Mouse (Mus musculus) liver, postnatal 0 days (tissue): Measurements from ENCODE around the gene Lmf1.

Experiments
- CTCF ChIP-seq: sonication (generic); IDR thresholded peaks from 2 replicates; pipeline ENCODE4 v1.5.1; 2016; ENCODE audit warnings: antibody characterized with exemption, low read depth
- EP300 ChIP-seq: IDR thresholded peaks from 2 replicates; pipeline ENCODE4 v1.6.1; 2016; ENCODE audit warnings: antibody characterized with exemption, low read depth, mild to moderate bottlenecking

DNA sequence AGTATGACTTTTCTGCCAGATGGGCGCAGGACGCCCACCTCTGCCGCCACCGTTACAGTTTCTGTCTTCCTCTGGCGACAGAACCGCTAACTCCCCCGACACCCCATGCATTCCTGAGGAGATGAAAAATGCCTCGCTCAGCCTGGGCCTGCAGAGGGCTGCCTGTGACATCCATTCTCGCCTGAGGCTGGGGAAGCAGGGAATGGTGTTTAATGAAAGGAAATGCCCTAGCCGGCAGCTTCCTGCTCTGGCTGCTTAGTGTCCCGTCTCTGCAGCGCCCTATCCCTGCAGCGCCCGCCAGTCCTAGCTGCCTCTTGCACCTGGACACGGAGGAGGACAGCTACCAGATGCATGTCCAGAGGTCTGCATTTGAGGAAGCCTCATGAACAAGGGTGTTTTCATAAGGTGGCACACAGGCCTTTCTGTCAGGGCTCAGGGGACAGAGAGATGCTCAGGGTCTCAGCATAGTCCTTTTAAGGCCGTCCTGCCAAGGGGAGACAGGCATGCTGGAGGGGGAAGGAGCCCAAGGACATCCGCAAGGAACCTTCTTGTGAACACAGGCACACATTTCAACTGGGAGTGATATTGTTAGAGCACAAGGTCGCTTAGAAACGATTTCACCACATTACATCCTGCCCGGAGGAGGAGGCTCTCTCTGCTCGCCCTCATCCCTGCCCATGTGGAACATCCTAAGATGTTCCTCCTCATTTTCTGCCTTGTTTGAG, 22.1 kb upstream of the Lmf1 start:
- TF ChIP-seq EP300: no peak
- TF ChIP-seq CTCF: no peak
